Mouse (Mus musculus): ENCODE results near the gene Fbln1. TPM values are rescaled to one million over a fixed set of nuclear protein-coding genes. Genes with fewer than 3 reads are reported as not detected.

The Fbln1 gene
- polyA plus RNA-seq, 1 experiment = not detected

- H3K27ac ChIP-seq (ENCODE audit: insufficient read depth, low read depth, low read length) = no peak overlapping the region
- no peaks in the 10 kb centered on the region for H3K4me1 ChIP-seq (ENCODE audit: control insufficient read depth, insufficient read depth, low read length)
- H3K4me3 ChIP-seq (ENCODE audit: insufficient read depth, low read depth, low read length) = no peak overlapping the region
- 38% methylated on average over 5 of the region's 5 CpGs for WGBS
- TF ChIP-seq POLR2A (IDR thresholded peaks at IDR 0.05; ENCODE audit: insufficient read depth, low read depth, low read length) = no peak
- TF ChIP-seq CTCF (IDR thresholded peaks at IDR 0.05; ENCODE audit: insufficient read depth, low read depth, low read length) = no peak
Measured at GRCm38 (mm10) chr15:85249252-85249651, 43.5 kb downstream of the Fbln1 start.

GRCm38 (mm10) chr15:85250436-85250835, 44.7 kb downstream of the Fbln1 start:
- Histone ChIP-seq H3K4me3 (ENCODE audit: insufficient read depth, low read depth, low read length) (no peak overlapping the region), H3K4me1 (ENCODE audit: control insufficient read depth, insufficient read depth, low read length) (no peaks in the 10 kb centered on the region), H3K27ac (ENCODE audit: insufficient read depth, low read depth, low read length) (no peak overlapping the region)
- TF ChIP-seq CTCF (IDR thresholded peaks at IDR 0.05; ENCODE audit: insufficient read depth, low read depth, low read length) (no peak), POLR2A (IDR thresholded peaks at IDR 0.05; ENCODE audit: insufficient read depth, low read depth, low read length) (no peak)
- WGBS = 98% methylated on average over 2 of the region's 2 CpGs

GRCm38 (mm10) chr15:85252476-85252875, 46.7 kb downstream of the Fbln1 start:
- Histone ChIP-seq H3K27ac (ENCODE audit: insufficient read depth, low read depth, low read length) (no peak overlapping the region), H3K4me3 (ENCODE audit: insufficient read depth, low read depth, low read length) (no peak overlapping the region), H3K4me1 (ENCODE audit: control insufficient read depth, insufficient read depth, low read length) (no peaks in the 10 kb centered on the region)
- TF ChIP-seq POLR2A (IDR thresholded peaks at IDR 0.05; ENCODE audit: insufficient read depth, low read depth, low read length) (no peak), CTCF (IDR thresholded peaks at IDR 0.05; ENCODE audit: insufficient read depth, low read depth, low read length) (no peak)
- 90% methylated on average over 6 of the region's 6 CpGs for WGBS

DNA sequence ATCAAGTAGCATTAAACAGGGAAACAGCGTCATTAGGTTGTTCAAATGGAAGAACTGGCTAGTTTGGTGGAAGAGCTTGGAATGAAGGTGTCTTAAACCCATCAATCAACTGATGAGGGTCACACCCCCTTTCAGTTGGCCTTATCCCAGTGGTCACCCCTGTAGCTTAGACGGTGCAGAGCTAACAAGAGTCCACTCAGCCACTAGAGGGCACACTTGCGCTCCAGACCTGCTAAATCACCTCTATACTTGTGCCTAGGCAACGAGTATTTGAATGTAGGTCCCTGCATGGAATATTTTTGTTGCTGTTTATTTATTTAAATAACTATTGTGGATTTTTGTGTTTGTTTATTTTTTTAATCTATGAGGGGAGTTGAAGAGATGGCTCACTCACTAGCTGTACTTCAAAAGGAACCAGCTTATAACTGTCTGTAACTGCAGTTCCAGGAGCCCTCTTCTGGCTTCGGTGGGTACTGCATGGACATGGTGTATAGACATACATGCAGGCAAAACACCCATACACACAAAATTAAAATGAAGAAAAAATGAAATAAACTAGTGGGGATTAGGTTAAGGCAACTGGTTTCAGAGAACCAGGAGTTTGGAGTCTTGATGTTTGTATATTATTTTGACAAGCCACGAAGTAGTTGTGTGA, 52.2 kb downstream of the Fbln1 start:
- TF ChIP-seq CTCF (IDR thresholded peaks at IDR 0.05; ENCODE audit: insufficient read depth, low read depth, low read length) (no peak), POLR2A (IDR thresholded peaks at IDR 0.05; ENCODE audit: insufficient read depth, low read depth, low read length) (no peak)
- WGBS = 67% methylated on average over 6 of the region's 6 CpGs
- Histone ChIP-seq H3K27ac (ENCODE audit: insufficient read depth, low read depth, low read length) (no peak overlapping the region), H3K4me3 (ENCODE audit: insufficient read depth, low read depth, low read length) (no peak overlapping the region), H3K4me1 (ENCODE audit: control insufficient read depth, insufficient read depth, low read length) (no peaks in the 10 kb centered on the region)

GRCm38 (mm10) chr15:85262805-85263204, 57.1 kb downstream of the Fbln1 start:
- H3K4me3 ChIP-seq (ENCODE audit: insufficient read depth, low read depth, low read length) = no peak overlapping the region
- H3K27ac ChIP-seq (ENCODE audit: insufficient read depth, low read depth, low read length) = no peak overlapping the region
- TF ChIP-seq POLR2A (IDR thresholded peaks at IDR 0.05; ENCODE audit: insufficient read depth, low read depth, low read length) (no peak), CTCF (IDR thresholded peaks at IDR 0.05; ENCODE audit: insufficient read depth, low read depth, low read length) (no peak)
- peaks cover 3% of the 10 kb centered on the region for H3K4me1 ChIP-seq (ENCODE audit: control insufficient read depth, insufficient read depth, low read length)
- WGBS = 82% methylated on average over 5 of the region's 5 CpGs

DNA sequence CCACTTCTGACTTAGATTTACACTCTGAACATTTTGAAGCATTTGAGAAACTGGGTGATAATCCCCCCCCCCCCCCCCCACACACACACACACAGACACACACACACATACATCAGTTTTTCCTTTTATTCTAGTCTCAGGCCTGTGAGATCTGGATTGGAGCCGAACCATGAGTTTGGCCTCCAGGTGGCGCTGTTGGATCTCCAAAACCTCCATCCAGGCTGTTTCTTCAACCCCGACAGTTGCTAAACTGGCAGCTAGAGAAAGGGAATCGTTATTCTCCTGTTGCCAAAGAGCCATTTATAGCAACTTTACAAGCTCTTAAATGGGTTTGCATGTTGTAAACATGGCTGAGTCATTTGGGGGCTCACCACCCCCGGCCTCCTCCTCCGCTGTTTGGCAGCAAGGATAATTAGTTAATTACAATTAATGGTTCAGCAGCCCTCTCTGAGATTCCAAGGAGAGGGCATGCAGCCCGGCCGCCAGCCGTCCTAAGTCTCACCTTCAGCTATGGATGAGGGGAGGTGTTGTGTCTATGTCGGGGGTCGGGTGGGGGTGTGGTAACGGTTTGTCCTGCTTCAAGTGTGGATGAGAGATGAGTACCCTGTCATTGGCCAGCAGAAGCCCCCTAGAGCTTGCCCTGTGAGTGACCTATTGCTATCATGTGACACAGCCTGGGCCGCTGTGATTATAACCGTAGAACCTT, 61.1 kb downstream of the Fbln1 start:
- WGBS = 22% methylated on average over 14 of the region's 14 CpGs
- TF ChIP-seq POLR2A (IDR thresholded peaks at IDR 0.05; ENCODE audit: insufficient read depth, low read depth, low read length) = no peak
- peak; percentile 64 for TF ChIP-seq CTCF (IDR thresholded peaks at IDR 0.05; ENCODE audit: insufficient read depth, low read depth, low read length)
- peaks cover 3% of the 10 kb centered on the region for H3K4me1 ChIP-seq (ENCODE audit: control insufficient read depth, insufficient read depth, low read length)
- no peak overlapping the region for H3K4me3 ChIP-seq (ENCODE audit: insufficient read depth, low read depth, low read length)
- no peak overlapping the region for H3K27ac ChIP-seq (ENCODE audit: insufficient read depth, low read depth, low read length)

- Histone ChIP-seq H3K4me1 (ENCODE audit: control insufficient read depth, insufficient read depth, low read length) (peaks cover 3% of the 10 kb centered on the region), H3K27ac (ENCODE audit: insufficient read depth, low read depth, low read length) (no peak overlapping the region), H3K4me3 (ENCODE audit: insufficient read depth, low read depth, low read length) (no peak overlapping the region)
- WGBS = 94% methylated on average over 19 of the region's 19 CpGs
- TF ChIP-seq CTCF (IDR thresholded peaks at IDR 0.05; ENCODE audit: insufficient read depth, low read depth, low read length) (no peak), POLR2A (IDR thresholded peaks at IDR 0.05; ENCODE audit: insufficient read depth, low read depth, low read length) (no peak)
Measured at GRCm38 (mm10) chr15:85267891-85268290, 62.1 kb downstream of the Fbln1 start.

DNA sequence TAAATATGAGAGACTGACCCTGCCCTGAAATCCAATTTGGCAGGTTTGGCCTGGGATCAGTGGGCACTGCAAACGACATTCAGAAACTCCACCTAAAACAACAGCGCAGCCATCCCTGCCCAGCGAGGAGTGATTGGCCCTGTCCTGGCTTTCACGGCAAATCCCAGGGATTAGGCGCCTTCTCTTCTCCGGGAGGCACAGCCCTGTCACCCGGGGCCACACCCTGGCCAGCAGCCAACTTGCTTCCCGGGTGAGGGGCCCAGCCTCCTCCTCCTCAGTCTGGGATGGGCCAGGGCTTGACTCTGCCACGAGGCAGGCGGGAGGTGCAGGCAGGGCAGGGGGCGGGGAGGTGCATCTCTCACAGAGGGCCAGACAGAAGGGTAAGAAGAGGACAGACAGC, 67.2 kb downstream of the Fbln1 start:
- Histone ChIP-seq H3K27ac (ENCODE audit: insufficient read depth, low read depth, low read length) (no peak overlapping the region), H3K4me1 (ENCODE audit: control insufficient read depth, insufficient read depth, low read length) (peaks cover 2% of the 10 kb centered on the region; the same call in 1 of the 2 replicates), H3K4me3 (ENCODE audit: insufficient read depth, low read depth, low read length) (no peak overlapping the region)
- 47% methylated on average over 11 of the region's 11 CpGs for WGBS
- TF ChIP-seq CTCF (IDR thresholded peaks at IDR 0.05; ENCODE audit: insufficient read depth, low read depth, low read length) (no peak), POLR2A (IDR thresholded peaks at IDR 0.05; ENCODE audit: insufficient read depth, low read depth, low read length) (no peak)

GRCm38 (mm10) chr15:85277221-85277620, 71.5 kb downstream of the Fbln1 start:
- no peak for TF ChIP-seq POLR2A (IDR thresholded peaks at IDR 0.05; ENCODE audit: insufficient read depth, low read depth, low read length)
- TF ChIP-seq CTCF (IDR thresholded peaks at IDR 0.05; ENCODE audit: insufficient read depth, low read depth, low read length) = no peak
- 80% methylated on average over 8 of the region's 8 CpGs for WGBS
- peaks cover 2% of the 10 kb centered on the region; the same call in 1 of the 2 replicates for H3K4me1 ChIP-seq (ENCODE audit: control insufficient read depth, insufficient read depth, low read length)
- H3K27ac ChIP-seq (ENCODE audit: insufficient read depth, low read depth, low read length) = no peak overlapping the region
- H3K4me3 ChIP-seq (ENCODE audit: insufficient read depth, low read depth, low read length) = no peak overlapping the region

All from olfactory bulb, adult 2 months (tissue).